Mouse (Mus musculus): ENCODE results near the gene Ifi207.
A peak's percentile ranks its signal among the peaks of the same experiment; 100 is the strongest.
"Not testable (repeated sequence)": the region's sequence is repeated elsewhere in the genome, so short reads cannot be mapped to it uniquely, and the experiment has no call there.

Gene Ifi207

GRCm38 (mm10) chr1:173741656-173742055 is at the start of gene Ifi207:
TSS of gene Ifi207 (minus strand) at chr1:173741747.
- no peak for DNase-seq

GRCm38 (mm10) chr1:173773457-173773856 is 31.9 kb upstream of the Ifi207 start:
- DNase-seq = not testable (repeated sequence)

DNA sequence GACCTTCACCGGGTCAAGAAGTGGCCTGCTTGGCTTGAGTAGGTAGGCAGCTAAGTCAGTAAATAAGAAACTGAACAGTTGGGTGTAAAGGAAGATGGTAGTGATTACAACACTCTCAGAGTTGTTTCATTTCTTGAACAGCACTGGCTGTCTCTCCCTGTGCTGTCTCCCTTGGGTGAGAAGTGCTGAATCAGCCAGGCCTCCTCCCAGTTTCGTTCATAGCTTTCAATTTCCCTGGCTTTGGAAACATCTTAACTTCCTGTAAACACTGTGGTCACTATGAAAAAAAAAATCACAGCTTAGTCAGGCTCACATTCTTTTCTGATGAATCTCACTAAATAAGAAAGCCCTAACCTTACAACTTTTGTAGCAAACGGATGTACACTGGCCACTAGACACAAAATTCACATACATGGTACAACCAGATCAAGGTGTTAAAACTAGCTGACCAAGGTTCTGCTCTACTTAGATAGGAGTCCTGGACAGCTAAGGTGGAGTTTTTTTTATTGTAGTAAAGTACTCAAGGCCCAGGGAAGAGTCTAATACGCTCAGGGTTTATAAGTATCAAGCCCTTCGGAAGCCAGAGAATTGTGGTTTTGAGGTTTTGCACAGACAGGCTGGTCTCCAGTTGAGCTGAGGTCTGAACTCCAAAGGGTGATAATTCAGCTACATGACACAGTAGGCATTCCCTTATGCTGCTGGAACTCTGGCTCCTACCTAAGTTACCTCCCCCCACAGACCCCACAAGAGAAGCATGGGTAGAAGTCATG is 25.5 kb upstream of the Ifi207 start, which contains the start of gene Ifi204:
Gene Ifi204 (minus strand): TSS at position 96 of the 770 bp plus-strand sequence.
- DNase-seq = not testable (repeated sequence)

DNA sequence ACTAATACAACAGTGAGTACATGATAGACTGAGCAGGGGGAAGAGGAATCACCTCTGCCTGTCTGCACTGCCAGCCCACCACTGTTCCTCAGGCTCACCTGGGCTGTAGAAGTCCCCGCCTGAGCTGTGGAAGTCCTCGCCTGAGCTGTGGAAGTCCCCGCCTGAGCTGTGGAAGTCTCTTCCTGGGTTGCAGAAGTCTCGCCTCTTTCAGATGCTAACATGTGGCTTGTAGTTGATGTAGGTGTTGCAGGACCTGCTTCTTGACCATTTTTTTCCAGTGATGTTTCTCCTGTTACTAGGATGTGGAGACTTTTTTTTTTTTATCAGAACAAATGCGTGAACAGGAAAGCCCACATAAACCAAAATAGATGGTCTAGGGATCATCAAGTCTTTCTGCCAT is 18.5 kb upstream of the Ifi207 start:
- not testable (repeated sequence) for DNase-seq

GRCm38 (mm10) chr1:173742262-173742661 is 715 bp upstream of the Ifi207 start:
- no peak for DNase-seq

DNA sequence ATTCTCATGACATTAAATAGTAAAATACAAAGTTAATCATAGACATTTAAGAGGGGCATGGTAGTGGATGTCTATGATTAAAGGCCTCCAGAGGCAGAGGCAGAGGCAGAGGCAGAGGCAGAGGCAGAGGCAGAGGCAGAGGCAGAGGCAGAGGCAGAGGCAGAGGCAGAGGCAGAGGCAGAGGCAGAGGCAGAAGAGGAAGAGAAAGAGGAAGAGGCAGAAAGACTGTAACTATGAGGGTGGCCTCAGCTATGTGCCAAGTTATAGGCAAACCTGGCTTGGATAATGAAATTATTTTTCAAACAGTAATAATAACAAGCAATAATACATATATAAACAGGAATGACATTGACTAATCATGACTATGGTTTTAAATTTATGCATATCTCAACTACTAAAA is 1.0 kb downstream of the Ifi207 start:
- DNase-seq = no peak

- no peak for DNase-seq
These were observed 4.6 kb downstream of the Ifi207 start for GRCm38 (mm10) chr1:173736986-173737385.

DNA sequence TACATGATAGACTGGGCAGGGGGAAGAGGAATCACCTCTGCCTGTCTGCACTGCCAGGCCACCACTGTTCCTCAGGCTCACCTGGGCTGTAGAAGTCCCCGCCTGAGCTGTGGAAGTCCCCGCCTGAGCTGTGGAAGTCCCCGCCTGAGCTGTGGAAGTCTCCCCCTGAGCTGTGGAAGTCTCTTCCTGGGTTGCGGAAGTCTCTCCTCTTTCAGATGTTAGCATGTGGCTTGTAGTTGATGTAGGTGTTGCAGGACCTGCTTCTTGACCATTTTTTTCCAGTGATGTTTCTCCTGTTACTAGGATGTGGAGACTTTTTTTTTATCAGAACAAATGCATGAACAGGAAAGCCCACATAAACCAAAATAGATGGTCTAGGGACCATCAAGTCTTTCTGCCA is 6.5 kb downstream of the Ifi207 start:
- not testable (repeated sequence) for DNase-seq

GRCm38 (mm10) chr1:173733219-173733618 is 8.3 kb downstream of the Ifi207 start:
- peak; percentile 1 to 6 for DNase-seq

- DNase-seq = no peak
These were observed 47.3 kb downstream of the Ifi207 start for GRCm38 (mm10) chr1:173694270-173694669.

GRCm38 (mm10) chr1:173678605-173679004 is 62.9 kb downstream of the Ifi207 start:
- not testable (repeated sequence) for DNase-seq

DNA sequence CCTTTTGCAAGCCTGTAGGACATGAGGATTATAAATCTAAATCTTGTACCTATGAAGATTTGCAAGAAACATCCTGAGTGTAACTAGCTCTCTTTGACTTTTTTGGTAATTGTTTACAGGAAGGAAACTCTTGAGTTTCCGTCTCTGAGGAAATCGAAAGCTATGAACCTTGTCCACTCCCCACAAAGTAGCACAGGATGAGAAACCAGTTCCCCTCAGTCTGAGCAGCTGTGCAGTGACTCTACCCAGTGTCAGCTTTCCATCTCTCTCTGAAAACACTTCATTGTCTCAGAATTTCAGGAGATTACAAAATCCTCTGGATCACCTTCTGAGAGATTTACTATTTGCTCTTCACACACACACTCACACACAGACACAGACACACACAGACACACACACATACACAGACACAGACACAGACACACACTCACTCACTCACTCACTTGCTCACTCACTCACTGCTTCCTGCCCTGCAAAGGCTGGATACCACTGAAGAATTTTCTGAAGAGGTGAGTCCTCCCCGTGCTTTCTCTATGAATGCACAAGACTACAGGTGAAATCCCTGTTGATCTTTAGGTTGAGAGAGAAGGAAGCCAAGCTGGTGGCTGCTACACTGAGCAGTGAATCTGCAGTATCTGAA is 68.0 kb downstream of the Ifi207 start, which contains the start of gene Ifi208:
Gene Ifi208 (plus strand): TSS at position 218 of the 640 bp plus-strand sequence.
- DNase-seq = not testable (repeated sequence)
